Mouse (Mus musculus) fat pad, adult 2 months (tissue): Measurements from ENCODE around the gene Dmxl2.

ENCODE experiments used
- DNase-seq: peaks from one replicate; pipeline ENCODE4 v3.0.0-alpha.2; 2011; ENCODE audit warnings: low read depth, low spot score; ENCODE audit errors: extremely low read depth

The Dmxl2 gene

DNA sequence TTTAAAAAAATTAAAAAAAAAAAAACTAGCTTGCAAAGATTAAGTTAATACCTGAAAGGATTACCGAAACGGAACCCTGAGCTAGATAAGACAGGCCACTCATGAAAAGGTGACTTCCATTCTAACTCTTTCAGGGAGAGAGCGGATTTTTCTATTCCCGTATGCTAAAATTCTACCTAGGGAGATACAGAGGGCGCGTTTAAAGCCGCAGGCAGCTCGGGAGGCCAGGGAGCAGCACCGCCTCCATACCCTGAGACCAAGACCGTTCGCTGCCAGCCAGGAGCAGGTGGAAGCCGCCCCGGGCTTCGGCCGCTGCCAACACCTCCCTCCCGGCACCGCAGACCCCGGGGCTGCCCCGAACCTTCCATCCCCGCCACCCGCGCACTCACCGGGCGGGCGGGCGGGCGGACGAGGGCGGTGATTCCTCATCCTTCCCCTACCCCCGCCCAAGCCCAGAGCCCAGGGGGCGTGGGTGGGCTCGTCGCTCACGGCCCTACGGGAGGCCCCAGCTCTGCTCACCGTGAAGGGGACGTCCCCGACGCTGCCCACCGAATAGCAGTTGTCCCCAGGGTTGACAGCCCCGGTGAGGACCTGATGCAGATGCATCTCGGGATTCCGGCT is 484 bp downstream of the Dmxl2 start:
- DNase-seq, result no peak

DNA sequence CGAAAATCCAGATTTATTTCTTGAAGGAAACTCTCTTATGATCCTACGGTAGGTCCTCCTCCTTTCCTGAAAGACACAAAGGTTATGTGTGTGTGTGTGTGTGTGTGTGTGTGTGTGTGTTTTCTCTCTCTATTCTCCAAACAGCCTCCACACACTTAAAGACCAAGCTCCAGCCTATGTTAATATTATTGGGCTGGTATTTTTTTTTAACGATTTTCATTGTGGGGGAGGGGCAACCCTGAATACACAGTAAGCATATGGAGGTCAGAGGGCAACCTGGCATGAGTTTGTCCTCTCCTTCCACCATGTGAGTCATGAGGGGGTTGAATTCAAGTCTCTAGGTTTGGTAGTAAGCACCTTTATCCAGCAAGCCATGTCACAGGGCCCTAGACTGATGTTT is 1.6 kb downstream of the Dmxl2 start:
- no peak for DNase-seq

GRCm38 (mm10) chr9:54499291-54499690 is 2.1 kb downstream of the Dmxl2 start:
- DNase-seq, result no peak

- DNase-seq, result no peak
These were observed 11.0 kb downstream of the Dmxl2 start for GRCm38 (mm10) chr9:54490431-54490830.

GRCm38 (mm10) chr9:54489599-54489998 is 11.8 kb downstream of the Dmxl2 start:
- DNase-seq, result no peak

DNA sequence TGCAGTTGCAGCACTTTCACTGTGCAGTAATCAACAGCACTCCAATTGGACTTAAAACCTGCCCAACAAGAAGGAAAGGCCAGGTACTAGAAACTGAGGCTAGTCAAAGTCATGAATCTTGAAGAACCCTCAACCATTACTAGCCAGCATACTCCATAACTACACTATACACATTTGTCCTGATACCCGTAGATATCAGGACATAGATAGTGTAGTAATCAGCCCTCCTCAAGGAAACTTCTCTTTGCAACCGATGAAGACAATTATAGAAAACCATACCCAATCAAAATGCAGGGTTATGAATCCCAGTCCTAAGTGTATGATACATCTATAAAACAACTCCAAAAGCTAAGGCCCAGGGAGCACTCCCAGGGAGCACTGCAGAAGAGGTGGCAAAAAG is 16.5 kb downstream of the Dmxl2 start:
- no peak for DNase-seq

DNA sequence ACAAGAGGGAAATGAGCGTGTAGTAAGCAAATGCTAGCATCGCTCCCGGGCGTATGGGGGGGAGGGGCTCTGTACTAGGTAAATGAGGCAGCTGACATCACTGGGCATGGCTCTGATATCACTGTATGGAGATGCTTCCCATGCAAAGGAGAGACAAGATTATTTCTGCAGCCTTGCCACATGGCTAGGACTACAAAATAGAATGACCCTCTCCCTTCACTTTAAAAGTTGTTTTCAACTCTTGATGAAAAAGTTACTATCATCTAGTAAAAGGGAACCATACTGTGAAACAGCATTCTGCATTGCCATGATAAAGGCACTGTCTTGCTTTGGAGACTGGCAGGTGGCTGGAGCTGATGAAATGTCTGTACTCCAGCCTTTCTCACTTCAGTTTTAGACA is 18.2 kb downstream of the Dmxl2 start:
- DNase-seq, result no peak

DNA sequence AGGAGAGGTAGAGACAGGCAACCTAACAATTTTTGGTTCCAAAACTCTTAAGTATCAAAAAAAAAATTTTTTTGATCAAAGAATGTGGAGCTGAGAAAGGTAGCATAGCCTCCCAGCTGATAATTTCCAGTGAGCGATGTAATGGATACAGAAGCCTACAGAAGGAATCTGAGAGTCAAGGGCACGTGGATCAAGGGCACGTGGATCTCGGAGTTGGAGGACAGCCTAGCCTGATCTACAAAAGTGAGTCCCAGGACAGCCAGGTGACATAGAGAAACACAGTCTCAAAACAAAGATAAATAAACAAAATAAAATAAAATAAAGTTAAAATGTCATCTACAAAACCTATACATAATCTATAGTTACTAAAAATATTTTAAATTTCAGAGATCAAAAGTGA is 18.7 kb downstream of the Dmxl2 start:
- DNase-seq, result no peak

GRCm38 (mm10) chr9:54479054-54479453 is 22.4 kb downstream of the Dmxl2 start:
- DNase-seq, result no peak

GRCm38 (mm10) chr9:54478117-54478516 is 23.3 kb downstream of the Dmxl2 start:
- DNase-seq, result no peak

DNA sequence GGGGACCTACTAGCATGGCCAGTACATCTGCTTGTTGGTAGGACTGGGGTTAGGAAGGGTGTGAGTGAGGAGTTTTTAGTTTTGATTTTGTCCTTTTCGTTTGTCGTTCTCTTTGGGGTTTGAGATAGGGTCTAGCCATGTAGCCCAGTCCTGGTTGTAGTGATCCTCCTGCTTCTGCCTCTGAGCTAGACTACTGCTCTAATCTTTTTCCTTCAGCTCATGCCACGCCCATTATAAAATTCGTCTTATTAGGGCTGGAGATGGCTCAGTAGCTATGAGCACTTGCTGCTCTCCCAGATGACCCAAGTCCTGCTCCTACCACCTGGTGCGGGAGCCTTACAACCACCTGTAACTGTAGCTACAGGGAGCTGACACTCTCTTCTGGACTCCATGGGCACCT is 26.9 kb downstream of the Dmxl2 start:
- DNase-seq, result no peak

GRCm38 (mm10) chr9:54474031-54474430 is 27.4 kb downstream of the Dmxl2 start:
- DNase-seq, result no peak

- DNase-seq, result no peak
These were observed 28.6 kb downstream of the Dmxl2 start for GRCm38 (mm10) chr9:54472784-54473183.

- DNase-seq, result no peak
These were observed 32.1 kb downstream of the Dmxl2 start for GRCm38 (mm10) chr9:54469339-54469738.

GRCm38 (mm10) chr9:54467433-54467933 is 33.9 kb downstream of the Dmxl2 start:
- no peak for DNase-seq

DNA sequence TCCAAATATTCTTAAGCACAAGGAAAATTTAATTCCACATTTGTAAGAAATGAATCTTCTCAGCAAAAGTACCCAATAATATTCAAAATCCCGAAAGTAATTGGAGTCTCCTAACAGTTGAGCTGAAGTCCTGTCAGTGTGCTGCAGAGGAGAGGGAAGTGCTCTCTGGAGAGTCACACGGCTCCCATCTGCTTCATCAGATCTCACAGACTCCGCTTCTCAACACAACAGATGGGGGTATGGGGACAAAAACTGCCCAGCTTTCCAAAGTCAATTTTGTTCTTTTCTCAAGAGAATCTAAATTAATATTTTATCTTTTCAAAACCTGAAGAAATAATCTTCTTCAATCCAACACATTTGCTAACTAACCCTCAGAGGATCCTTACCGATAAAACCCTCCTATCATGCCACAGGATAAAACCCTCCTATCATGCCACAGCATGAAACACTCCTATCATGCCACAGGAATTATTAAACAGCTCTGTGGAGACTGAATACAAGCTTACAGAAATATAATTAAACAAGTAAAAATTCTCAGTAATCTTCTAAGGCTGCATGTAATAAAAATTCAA is 37.9 kb downstream of the Dmxl2 start:
- DNase-seq, result no peak

GRCm38 (mm10) chr9:54439015-54439414 is 62.4 kb downstream of the Dmxl2 start:
- DNase-seq, result no peak

GRCm38 (mm10) chr9:54438246-54438645 is 63.2 kb downstream of the Dmxl2 start:
- DNase-seq, result no peak

GRCm38 (mm10) chr9:54416238-54416637 is 85.2 kb downstream of the Dmxl2 start:
- DNase-seq, result no peak

GRCm38 (mm10) chr9:54356756-54357155 is 144.7 kb downstream of the Dmxl2 start:
- no peak for DNase-seq

GRCm38 (mm10) chr9:54342026-54342425 is 159.4 kb downstream of the Dmxl2 start:
- DNase-seq, result no peak

- DNase-seq, result no peak
These were observed 164.8 kb downstream of the Dmxl2 start for GRCm38 (mm10) chr9:54336532-54337144.
